Mouse (Mus musculus) cortical plate, adult 2 months (tissue): ENCODE measurements around the gene Gm49369.

Experiments used
- CTCF ChIP-seq: fragments of 200-500 bp; IDR thresholded peaks from 2 replicates; pipeline ENCODE4 v1.5.1; 2011; ENCODE audit warnings: mild to moderate bottlenecking, control low read depth, low read length; ENCODE audit not compliant: insufficient read depth; ENCODE audit errors: extremely low read depth
- POLR2A ChIP-seq: fragments of 200-500 bp; IDR thresholded peaks from 2 replicates; pipeline ENCODE4 v1.6.1; 2011; ENCODE audit warnings: mild to moderate bottlenecking, low read length, control low read depth; ENCODE audit not compliant: insufficient read depth; ENCODE audit errors: extremely low read depth

- TF ChIP-seq CTCF: no peak
- TF ChIP-seq POLR2A: no peak
These were observed 13.0 kb upstream of the Gm49369 start for GRCm38 (mm10) chr7:142395472-142395871.
